Mouse (Mus musculus): ENCODE measurements around the gene Dysf. TPM values are rescaled to one million over a fixed set of nuclear protein-coding genes. Genes with fewer than 3 reads are reported as not detected.
"Not testable (repeated sequence)": the region's sequence is repeated elsewhere in the genome, so short reads cannot be mapped to it uniquely, and the experiment has no call there.

Dysf gene
- polyA plus RNA-seq (2015; fragmentation: Nextera tagmentation; extraction: Ambion mirVana) = 1.5 and 1.7 TPM in 2 replicates

- Histone ChIP-seq H3K4me1 (peaks cover 24% of the 10 kb centered on the region), H3K27me3 (peaks cover 4% of the 10 kb centered on the region; the same call in 1 of the 2 replicates), H3K27ac (replicated peaks) (no peak within 1 kb of the TSS), H3K4me2 (replicated peaks) (peak within 1 kb of the TSS; percentile 91), H3K9me3 (no peaks in the 10 kb centered on the region), H3K9ac (replicated peaks) (peak within 1 kb of the TSS; percentile 47), H3K4me3 (peak within 1 kb of the TSS; percentile 42), H3K36me3 (no peaks in the 10 kb centered on the region)
- ATAC-seq (replicated peaks) = peak; percentile 53; the same call in 1 of the 2 replicates
- WGBS = 2% methylated on average over 41 of the region's 41 CpGs
Observed at GRCm38 (mm10) chr6:84008363-84009171, at the start of gene Dysf. Gene Dysf, plus strand, starts transcription at chr6:84008590.

GRCm38 (mm10) chr6:83987642-83988041, 20.7 kb upstream of the Dysf start:
- 90% methylated on average over 5 of the region's 5 CpGs for WGBS
- Histone ChIP-seq H3K27ac (replicated peaks) (no peak overlapping the region), H3K4me1 (no peaks in the 10 kb centered on the region), H3K4me2 (replicated peaks) (no peak overlapping the region), H3K9me3 (no peaks in the 10 kb centered on the region), H3K9ac (replicated peaks) (no peak overlapping the region), H3K36me3 (peaks cover 55% of the 10 kb centered on the region), H3K4me3 (no peak overlapping the region), H3K27me3 (no peaks in the 10 kb centered on the region)
- ATAC-seq (replicated peaks) = no peak

- no peak overlapping the region for H3K4me3 ChIP-seq
- H3K4me1 ChIP-seq = no peaks in the 10 kb centered on the region
- H3K9me3 ChIP-seq = no peaks in the 10 kb centered on the region
- H3K27ac ChIP-seq (replicated peaks) = no peak overlapping the region
- H3K9ac ChIP-seq (replicated peaks) = no peak overlapping the region
- H3K36me3 ChIP-seq = peaks cover 21% of the 10 kb centered on the region
- no peak overlapping the region for H3K4me2 ChIP-seq (replicated peaks)
- ATAC-seq (replicated peaks) = no peak
- WGBS = 76% methylated on average over 1 of the region's 1 CpGs
- H3K27me3 ChIP-seq = no peaks in the 10 kb centered on the region
Observed at GRCm38 (mm10) chr6:84002716-84003115, 5.7 kb upstream of the Dysf start.

GRCm38 (mm10) chr6:84004295-84004694, 4.1 kb upstream of the Dysf start:
- H3K27me3 ChIP-seq = peaks cover 4% of the 10 kb centered on the region; the same call in 1 of the 2 replicates
- no peak overlapping the region for H3K9ac ChIP-seq (replicated peaks)
- H3K4me2 ChIP-seq (replicated peaks) = no peak overlapping the region
- WGBS = 88% methylated on average over 4 of the region's 4 CpGs
- no peak for ATAC-seq (replicated peaks)
- H3K4me3 ChIP-seq = no peak overlapping the region
- no peak overlapping the region for H3K27ac ChIP-seq (replicated peaks)
- peaks cover 13% of the 10 kb centered on the region for H3K4me1 ChIP-seq
- peaks cover 8% of the 10 kb centered on the region for H3K36me3 ChIP-seq
- H3K9me3 ChIP-seq = no peaks in the 10 kb centered on the region

- Histone ChIP-seq H3K27ac (replicated peaks) (no peak overlapping the region), H3K9ac (replicated peaks) (no peak overlapping the region; the same call in 1 of the 2 replicates), H3K4me2 (replicated peaks) (peak overlapping the region; percentile 91), H3K36me3 (no peaks in the 10 kb centered on the region), H3K4me3 (peak overlapping the region; percentile 42; the same call in 1 of the 2 replicates), H3K4me1 (peaks cover 24% of the 10 kb centered on the region), H3K9me3 (no peaks in the 10 kb centered on the region), H3K27me3 (peaks cover 4% of the 10 kb centered on the region; the same call in 1 of the 2 replicates)
- ATAC-seq (replicated peaks) = no peak
- 24% methylated on average over 8 of the region's 8 CpGs for WGBS
Observed at GRCm38 (mm10) chr6:84009172-84009872, 932 bp downstream of the Dysf start.

- no peak overlapping the region for H3K4me2 ChIP-seq (replicated peaks)
- H3K27me3 ChIP-seq = peaks cover 4% of the 10 kb centered on the region; the same call in 1 of the 2 replicates
- H3K4me1 ChIP-seq = peaks cover 24% of the 10 kb centered on the region
- no peak overlapping the region for H3K4me3 ChIP-seq
- no peak for ATAC-seq (replicated peaks)
- H3K9ac ChIP-seq (replicated peaks) = no peak overlapping the region
- H3K27ac ChIP-seq (replicated peaks) = no peak overlapping the region
- H3K9me3 ChIP-seq = no peaks in the 10 kb centered on the region
- no peaks in the 10 kb centered on the region for H3K36me3 ChIP-seq
- WGBS = 34% methylated on average over 4 of the region's 4 CpGs
Observed at GRCm38 (mm10) chr6:84009915-84010302, 1.5 kb downstream of the Dysf start.

GRCm38 (mm10) chr6:84010303-84011225, 2.2 kb downstream of the Dysf start:
- Histone ChIP-seq H3K4me1 (peaks cover 24% of the 10 kb centered on the region), H3K9ac (replicated peaks) (no peak overlapping the region), H3K4me2 (replicated peaks) (no peak overlapping the region), H3K27ac (replicated peaks) (no peak overlapping the region), H3K4me3 (no peak overlapping the region), H3K27me3 (peaks cover 4% of the 10 kb centered on the region; the same call in 1 of the 2 replicates), H3K9me3 (no peaks in the 10 kb centered on the region), H3K36me3 (no peaks in the 10 kb centered on the region)
- WGBS = 36% methylated on average over 8 of the region's 8 CpGs
- no peak for ATAC-seq (replicated peaks)

GRCm38 (mm10) chr6:84014961-84015683, 6.7 kb downstream of the Dysf start:
- WGBS = 63% methylated on average over 4 of the region's 4 CpGs
- H3K9ac ChIP-seq (replicated peaks); H3K27ac ChIP-seq (replicated peaks); H3K9me3 ChIP-seq; H3K4me3 ChIP-seq; ATAC-seq (replicated peaks); H3K27me3 ChIP-seq; H3K4me2 ChIP-seq (replicated peaks); H3K36me3 ChIP-seq: not testable (repeated sequence)
- H3K4me1 ChIP-seq = peaks cover 15% of the 10 kb centered on the region

GRCm38 (mm10) chr6:84016851-84017250, 8.5 kb downstream of the Dysf start:
- Histone ChIP-seq H3K27me3 (peaks cover 10% of the 10 kb centered on the region; the same call in 1 of the 2 replicates), H3K9ac (replicated peaks) (no peak overlapping the region), H3K27ac (replicated peaks) (no peak overlapping the region), H3K4me2 (replicated peaks) (no peak overlapping the region), H3K4me1 (peaks cover 9% of the 10 kb centered on the region), H3K9me3 (no peaks in the 10 kb centered on the region), H3K4me3 (no peak overlapping the region), H3K36me3 (no peaks in the 10 kb centered on the region)
- 90% methylated on average over 7 of the region's 7 CpGs for WGBS
- ATAC-seq (replicated peaks) = no peak

- WGBS = 64% methylated on average over 3 of the region's 3 CpGs
- no peaks in the 10 kb centered on the region for H3K36me3 ChIP-seq
- no peak overlapping the region for H3K9ac ChIP-seq (replicated peaks)
- peaks cover 10% of the 10 kb centered on the region; the same call in 1 of the 2 replicates for H3K27me3 ChIP-seq
- H3K27ac ChIP-seq (replicated peaks) = no peak overlapping the region
- H3K4me1 ChIP-seq = peaks cover 9% of the 10 kb centered on the region
- H3K9me3 ChIP-seq = no peaks in the 10 kb centered on the region
- ATAC-seq (replicated peaks) = no peak
- no peak overlapping the region for H3K4me2 ChIP-seq (replicated peaks)
- H3K4me3 ChIP-seq = no peak overlapping the region
Observed at GRCm38 (mm10) chr6:84017392-84017791, 9.0 kb downstream of the Dysf start.

Data from forebrain, embryonic 15.5 days (tissue).